Mouse (Mus musculus) limb, embryonic 15.5 days (tissue): ENCODE measurements at regions not wholly inside any gene's neighbourhood (a gene's known extent, or its start where the extent isn't known, plus 50 kb on each side); places are given as distances from the start of the nearest gene placed in this dataset.
A peak's percentile ranks its signal among the peaks of the same experiment; 100 is the strongest.

Experiments used
- ATAC-seq: fragments of 200-750 bp; cut with Nextera tagmentation; 2 replicates; pipeline ENCODE4 v1.8.0; 2017; ENCODE audit warnings: low read depth, moderate TSS enrichment; ENCODE audit not compliant: insufficient number of reproducible peaks, low FRiP score, low TSS enrichment
- H3K27ac ChIP-seq: fragments of 300-500 bp; sonication (generic); 2 replicates; pipeline ENCODE4 v1.5.1; 2015; ENCODE audit warnings: moderate library complexity, mild to moderate bottlenecking, inconsistent platforms
- H3K27me3 ChIP-seq: fragments of 300-500 bp; sonication (generic); 2 replicates; pipeline ENCODE4 v1.6.1; 2015; ENCODE audit warnings: inconsistent platforms
- H3K36me3 ChIP-seq: fragments of 300-500 bp; sonication (generic); 2 replicates; pipeline ENCODE4 v1.6.1; 2015; ENCODE audit warnings: inconsistent platforms
- H3K4me1 ChIP-seq: fragments of 300-500 bp; sonication (generic); 2 replicates; pipeline ENCODE4 v1.6.1; 2015; ENCODE audit warnings: inconsistent platforms
- H3K4me2 ChIP-seq: fragments of 300-500 bp; sonication (generic); 2 replicates; pipeline ENCODE4 v1.6.1; 2015; ENCODE audit warnings: mild to moderate bottlenecking, inconsistent platforms
- H3K4me3 ChIP-seq: fragments of 300-500 bp; sonication (generic); 2 replicates; pipeline ENCODE4 v1.5.1; 2015; ENCODE audit warnings: mild to moderate bottlenecking, inconsistent platforms
- H3K9ac ChIP-seq: fragments of 300-500 bp; sonication (generic); 2 replicates; pipeline ENCODE4 v1.6.1; 2015; ENCODE audit warnings: inconsistent platforms
- H3K9me3 ChIP-seq: fragments of 300-500 bp; sonication (generic); 2 replicates; pipeline ENCODE4 v1.6.1; 2016; ENCODE audit warnings: inconsistent platforms
- WGBS: fragments of 180-500 bp; shearing (Covaris S2); methylation state at CpG from one replicate; pipeline ENCODE4 v1.1.7; 2015; 5-methylcytosine and 5-hydroxymethylcytosine counted together

DNA sequence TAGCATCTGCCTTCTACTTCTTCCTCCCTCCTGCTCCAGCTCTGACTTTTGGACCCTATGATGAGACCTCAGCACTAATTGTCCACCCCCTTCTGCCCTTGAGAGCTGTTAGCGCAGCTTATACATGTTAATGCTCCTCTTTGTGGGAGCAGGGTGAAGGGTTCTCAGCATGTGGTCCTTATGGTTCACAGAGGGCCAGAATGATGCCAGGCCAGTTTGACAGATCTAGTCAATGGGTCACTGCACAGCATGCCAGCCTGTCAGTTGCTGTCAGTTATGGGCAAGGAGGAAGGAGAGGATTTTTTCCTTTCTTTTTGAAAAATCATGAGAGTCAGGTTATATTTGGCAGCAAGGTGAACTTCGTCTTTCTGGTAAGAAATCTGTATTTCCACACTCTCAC lies 68.4 kb downstream of the 4931417E11Rik start:
- Histone ChIP-seq H3K9ac (no peak overlapping the region), H3K9me3 (no peaks in the 10 kb centered on the region), H3K27me3 (no peaks in the 10 kb centered on the region), H3K4me2 (no peak overlapping the region), H3K4me1 (no peaks in the 10 kb centered on the region), H3K27ac (no peak overlapping the region), H3K36me3 (no peaks in the 10 kb centered on the region), H3K4me3 (no peak overlapping the region)
- no peak for ATAC-seq
- 79% methylated on average over 2 of the region's 2 CpGs for WGBS

- no peak overlapping the region for H3K4me3 ChIP-seq
- 53% methylated on average over 6 of the region's 6 CpGs for WGBS
- no peak overlapping the region for H3K9ac ChIP-seq
- H3K27me3 ChIP-seq = no peaks in the 10 kb centered on the region
- ATAC-seq = no peak
- H3K4me1 ChIP-seq = no peaks in the 10 kb centered on the region
- no peaks in the 10 kb centered on the region for H3K36me3 ChIP-seq
- no peak overlapping the region for H3K4me2 ChIP-seq
- H3K9me3 ChIP-seq = no peaks in the 10 kb centered on the region
- H3K27ac ChIP-seq = no peak overlapping the region
Observed at GRCm38 (mm10) chr6:73389301-73389700, 80.2 kb downstream of the 4931417E11Rik start.

DNA sequence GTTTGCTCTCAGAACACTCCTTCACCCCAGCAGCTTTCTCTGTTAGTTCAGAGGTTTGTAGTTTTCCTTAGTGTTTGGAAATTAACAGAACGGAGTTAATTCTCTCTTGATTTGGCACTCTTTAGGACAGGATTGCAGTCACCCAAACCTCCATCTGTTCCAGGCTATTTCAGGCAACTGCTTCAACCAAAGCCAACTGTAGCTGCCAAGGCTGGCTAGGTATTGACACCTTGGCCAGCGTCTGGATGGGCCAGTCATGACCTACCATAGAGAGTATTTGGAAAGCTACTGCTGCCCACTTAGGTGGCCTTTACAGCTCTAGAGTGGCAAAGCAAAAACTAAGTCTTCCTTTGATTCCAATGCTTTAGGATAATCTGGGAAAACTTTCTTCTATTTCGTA lies 83.2 kb downstream of the 4931417E11Rik start:
- no peak overlapping the region for H3K4me3 ChIP-seq
- no peak for ATAC-seq
- no peaks in the 10 kb centered on the region for H3K4me1 ChIP-seq
- H3K27me3 ChIP-seq = no peaks in the 10 kb centered on the region
- 87% methylated on average over 3 of the region's 3 CpGs for WGBS
- H3K36me3 ChIP-seq = no peaks in the 10 kb centered on the region
- no peak overlapping the region for H3K27ac ChIP-seq
- no peak overlapping the region for H3K4me2 ChIP-seq
- H3K9ac ChIP-seq = no peak overlapping the region
- H3K9me3 ChIP-seq = no peaks in the 10 kb centered on the region

DNA sequence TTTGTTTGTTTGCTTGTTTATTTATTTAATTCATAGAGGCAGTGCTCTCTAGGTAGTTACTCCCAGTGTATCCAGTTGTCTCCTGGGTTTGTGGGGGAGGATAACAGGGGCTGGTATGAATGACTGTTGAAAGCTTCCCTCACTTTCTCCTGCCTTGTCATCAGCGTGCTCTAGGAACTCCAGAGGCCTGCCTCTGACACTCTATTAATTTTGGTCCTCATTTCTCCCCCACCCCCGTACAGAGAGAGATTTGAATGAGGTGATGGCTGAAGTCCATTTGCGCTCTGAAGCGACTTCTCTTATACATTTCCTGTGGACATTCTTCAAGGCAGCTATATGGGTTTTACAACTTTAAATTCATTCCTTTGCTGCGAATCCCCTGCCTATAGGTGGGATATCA lies 89.6 kb downstream of the 4931417E11Rik start:
- H3K4me2 ChIP-seq = no peak overlapping the region
- H3K4me3 ChIP-seq = no peak overlapping the region
- ATAC-seq = no peak
- H3K4me1 ChIP-seq = no peaks in the 10 kb centered on the region
- no peaks in the 10 kb centered on the region for H3K27me3 ChIP-seq
- no peaks in the 10 kb centered on the region for H3K36me3 ChIP-seq
- 66% methylated on average over 5 of the region's 5 CpGs for WGBS
- H3K9ac ChIP-seq = no peak overlapping the region
- no peaks in the 10 kb centered on the region for H3K9me3 ChIP-seq
- H3K27ac ChIP-seq = no peak overlapping the region

- no peak for ATAC-seq
- Histone ChIP-seq H3K27me3 (no peaks in the 10 kb centered on the region), H3K4me3 (no peak overlapping the region), H3K27ac (no peak overlapping the region), H3K36me3 (no peaks in the 10 kb centered on the region), H3K9ac (no peak overlapping the region), H3K9me3 (no peaks in the 10 kb centered on the region), H3K4me1 (no peaks in the 10 kb centered on the region), H3K4me2 (no peak overlapping the region)
- 94% methylated on average over 8 of the region's 8 CpGs for WGBS
Observed at GRCm38 (mm10) chr6:73377884-73378283, 91.6 kb downstream of the 4931417E11Rik start.

GRCm38 (mm10) chr6:73376291-73376690 lies 93.2 kb downstream of the 4931417E11Rik start:
- Histone ChIP-seq H3K9me3 (no peaks in the 10 kb centered on the region), H3K4me3 (no peak overlapping the region), H3K27ac (no peak overlapping the region), H3K36me3 (no peaks in the 10 kb centered on the region), H3K4me2 (no peak overlapping the region), H3K27me3 (no peaks in the 10 kb centered on the region), H3K9ac (no peak overlapping the region), H3K4me1 (no peaks in the 10 kb centered on the region)
- ATAC-seq = no peak
- WGBS = 96% methylated on average over 11 of the region's 11 CpGs

- H3K27ac ChIP-seq = no peak overlapping the region
- H3K9me3 ChIP-seq = no peaks in the 10 kb centered on the region
- no peak for ATAC-seq
- no peaks in the 10 kb centered on the region for H3K36me3 ChIP-seq
- H3K27me3 ChIP-seq = no peaks in the 10 kb centered on the region
- H3K4me1 ChIP-seq = peaks cover 9% of the 10 kb centered on the region; the same call in 1 of the 2 replicates
- no peak overlapping the region for H3K4me3 ChIP-seq
- no peak overlapping the region for H3K9ac ChIP-seq
- no peak overlapping the region for H3K4me2 ChIP-seq
- WGBS = 78% methylated on average over 5 of the region's 5 CpGs
Observed at GRCm38 (mm10) chr6:73372901-73373300, 96.6 kb downstream of the 4931417E11Rik start.

GRCm38 (mm10) chr6:73371866-73372265 lies 97.6 kb downstream of the 4931417E11Rik start:
- Histone ChIP-seq H3K9ac (no peak overlapping the region), H3K36me3 (no peaks in the 10 kb centered on the region), H3K4me3 (no peak overlapping the region), H3K9me3 (no peaks in the 10 kb centered on the region), H3K27me3 (peaks cover under 1% of the 10 kb centered on the region; the same call in 1 of the 2 replicates), H3K4me2 (no peak overlapping the region), H3K4me1 (peaks cover 9% of the 10 kb centered on the region; the same call in 1 of the 2 replicates), H3K27ac (no peak overlapping the region)
- ATAC-seq = no peak
- 90% methylated on average over 5 of the region's 5 CpGs for WGBS

- no peak for ATAC-seq
- Histone ChIP-seq H3K9ac (no peak overlapping the region), H3K27me3 (peaks cover 7% of the 10 kb centered on the region; the same call in 1 of the 2 replicates), H3K9me3 (no peaks in the 10 kb centered on the region), H3K4me3 (no peak overlapping the region), H3K4me1 (peaks cover 9% of the 10 kb centered on the region; the same call in 1 of the 2 replicates), H3K27ac (no peak overlapping the region), H3K4me2 (no peak overlapping the region), H3K36me3 (no peaks in the 10 kb centered on the region)
- 94% methylated on average over 4 of the region's 4 CpGs for WGBS
Observed at GRCm38 (mm10) chr6:73370901-73371300, 98.6 kb downstream of the 4931417E11Rik start.

GRCm38 (mm10) chr6:73368836-73369141 lies 100.7 kb downstream of the 4931417E11Rik start:
- Histone ChIP-seq H3K27ac (no peak overlapping the region), H3K4me3 (peak overlapping the region; percentile 6), H3K4me1 (peaks cover 9% of the 10 kb centered on the region; the same call in 1 of the 2 replicates), H3K9me3 (no peaks in the 10 kb centered on the region), H3K27me3 (peaks cover 7% of the 10 kb centered on the region; the same call in 1 of the 2 replicates), H3K4me2 (peak overlapping the region; percentile 32), H3K36me3 (no peaks in the 10 kb centered on the region), H3K9ac (no peak overlapping the region)
- WGBS = 10% methylated on average over 6 of the region's 6 CpGs
- no peak for ATAC-seq

GRCm38 (mm10) chr6:73368047-73368835 lies 101.2 kb downstream of the 4931417E11Rik start:
- 8% methylated on average over 21 of the region's 21 CpGs for WGBS
- Histone ChIP-seq H3K9ac (no peak overlapping the region), H3K36me3 (no peaks in the 10 kb centered on the region), H3K27me3 (peaks cover 10% of the 10 kb centered on the region; the same call in 1 of the 2 replicates), H3K4me3 (peak overlapping the region; percentile 6), H3K4me1 (peaks cover 9% of the 10 kb centered on the region; the same call in 1 of the 2 replicates), H3K9me3 (no peaks in the 10 kb centered on the region), H3K27ac (no peak overlapping the region), H3K4me2 (peak overlapping the region; percentile 32)
- ATAC-seq = no peak

- 6% methylated on average over 5 of the region's 5 CpGs for WGBS
- no peak overlapping the region for H3K9ac ChIP-seq
- peaks cover 9% of the 10 kb centered on the region; the same call in 1 of the 2 replicates for H3K4me1 ChIP-seq
- H3K9me3 ChIP-seq = no peaks in the 10 kb centered on the region
- peaks cover 10% of the 10 kb centered on the region; the same call in 1 of the 2 replicates for H3K27me3 ChIP-seq
- H3K36me3 ChIP-seq = no peaks in the 10 kb centered on the region
- ATAC-seq = no peak; the same call in 1 of the 2 replicates
- peak overlapping the region; percentile 32 for H3K4me2 ChIP-seq
- H3K4me3 ChIP-seq = peak overlapping the region; percentile 6; the same call in 1 of the 2 replicates
- H3K27ac ChIP-seq = no peak overlapping the region
Observed at GRCm38 (mm10) chr6:73367616-73368015, 101.9 kb downstream of the 4931417E11Rik start.
